Mouse (Mus musculus) lung, embryonic 14.5 days (tissue): Measurements from ENCODE around the gene Fam89a. TPM values are rescaled to one million over a fixed set of nuclear protein-coding genes. Genes with fewer than 3 reads are reported as not detected.

Source experiments
- ATAC-seq: fragments of 200-750 bp; cut with Nextera tagmentation; 2 replicates; pipeline ENCODE4 v1.8.0; 2017; ENCODE audit warnings: mild to moderate bottlenecking, moderate TSS enrichment, moderate library complexity; ENCODE audit not compliant: insufficient read depth
- DNase-seq: peaks from one replicate; pipeline ENCODE4 v3.0.0-alpha.2; 2015
- H3K27ac ChIP-seq: fragments of 300-500 bp; sonication (generic); 2 replicates; pipeline ENCODE4 v1.5.1; 2014; ENCODE audit warnings: low read depth, mild to moderate bottlenecking, moderate library complexity
- H3K27me3 ChIP-seq: fragments of 300-500 bp; sonication (generic); 2 replicates; pipeline ENCODE4 v1.6.1; 2014; ENCODE audit warnings: low read length, control low read depth; ENCODE audit not compliant: insufficient read depth
- H3K36me3 ChIP-seq: fragments of 300-500 bp; sonication (generic); 2 replicates; pipeline ENCODE4 v1.6.1; 2014; ENCODE audit warnings: control low read depth; ENCODE audit not compliant: insufficient read depth
- H3K4me1 ChIP-seq: fragments of 300-500 bp; sonication (generic); 2 replicates; pipeline ENCODE4 v1.6.1; 2014; ENCODE audit warnings: antibody characterized with exemption, control low read depth; ENCODE audit not compliant: insufficient read depth
- H3K4me2 ChIP-seq: fragments of 300-500 bp; sonication (generic); 2 replicates; pipeline ENCODE4 v1.6.1; 2014; ENCODE audit warnings: mild to moderate bottlenecking
- H3K4me3 ChIP-seq: fragments of 300-500 bp; sonication (generic); 2 replicates; pipeline ENCODE4 v1.5.1; 2014; ENCODE audit warnings: low read depth, low read length
- H3K9ac ChIP-seq: fragments of 300-500 bp; sonication (generic); 2 replicates; pipeline ENCODE4 v1.6.1; 2014
- H3K9me3 ChIP-seq: fragments of 300-500 bp; sonication (generic); 2 replicates; pipeline ENCODE4 v1.6.1; 2016; ENCODE audit warnings: low read depth, low read length, control low read depth
- CTCF ChIP-seq: IDR thresholded peaks from 2 replicates; pipeline ENCODE4 v1.5.1; 2016; ENCODE audit warnings: antibody characterized with exemption, low read depth
- WGBS: fragments of 180-500 bp; shearing (Covaris S2); extraction: QIAGEN DNeasy Blood & Tissue Kit; methylation state at CpG from one replicate; pipeline ENCODE4 v1.1.7; 2014; 5-methylcytosine and 5-hydroxymethylcytosine counted together
- polyA plus RNA-seq: library from polyadenylated mRNA; unstranded; fragments of >200 nt; fragmentation: Nextera tagmentation; extraction: Ambion mirVana; gene quantifications from 2 replicates; pipeline ENCODE4 v1.2.1, GENCODE M21; 2014

Gene Fam89a
- polyA plus RNA-seq: 16.8 and 20.5 TPM in 2 replicates

GRCm38 (mm10) chr8:124751709-124752173, at the start of gene Fam89a:
TSS of gene Fam89a (minus strand) at chr8:124751832.
- Histone ChIP-seq H3K9ac (peak within 1 kb of the TSS; percentile 56), H3K4me1 (0 out of 2 replicates have a peak, but pooled peaks cover 11% of the 10 kb centered on the region), H3K9me3 (no peaks in the 10 kb centered on the region), H3K27ac (peak within 1 kb of the TSS; percentile 80), H3K27me3 (peaks cover 28% of the 10 kb centered on the region), H3K36me3 (no peaks in the 10 kb centered on the region), H3K4me3 (peak within 1 kb of the TSS; percentile 62), H3K4me2 (peak within 1 kb of the TSS; percentile 90)
- ATAC-seq (peak; percentile 82), DNase-seq (peak; percentile 84)
- WGBS: under 1% methylated on average over 41 of the region's 41 CpGs
- TF ChIP-seq CTCF: no peak

GRCm38 (mm10) chr8:124800542-124800941, 48.9 kb upstream of the Fam89a start:
- Histone ChIP-seq H3K36me3 (no peaks in the 10 kb centered on the region), H3K27ac (no peak overlapping the region), H3K4me1 (no peaks in the 10 kb centered on the region), H3K4me3 (no peak overlapping the region), H3K27me3 (peaks cover 9% of the 10 kb centered on the region), H3K9ac (no peak overlapping the region), H3K9me3 (no peaks in the 10 kb centered on the region), H3K4me2 (no peak overlapping the region)
- DNase-seq (peak; percentile 37), ATAC-seq (no peak)
- TF ChIP-seq CTCF: no peak
- WGBS: 22% methylated on average over 11 of the region's 11 CpGs

- no peak for ATAC-seq
- no peaks in the 10 kb centered on the region for H3K9me3 ChIP-seq
- H3K27me3 ChIP-seq: peaks cover 55% of the 10 kb centered on the region
- H3K4me1 ChIP-seq: peaks cover 8% of the 10 kb centered on the region; the same call in 1 of the 2 replicates
- H3K27ac ChIP-seq: no peak overlapping the region
- no peak for DNase-seq
- no peak overlapping the region for H3K9ac ChIP-seq
- no peak overlapping the region for H3K4me3 ChIP-seq
- no peak overlapping the region for H3K4me2 ChIP-seq
- H3K36me3 ChIP-seq: no peaks in the 10 kb centered on the region
- no peak for TF ChIP-seq CTCF
- WGBS: 65% methylated on average over 8 of the region's 8 CpGs
These were observed 44.3 kb upstream of the Fam89a start for GRCm38 (mm10) chr8:124795781-124796488.

- H3K4me1 ChIP-seq: peaks cover 8% of the 10 kb centered on the region; the same call in 1 of the 2 replicates
- peak; percentile 50 for TF ChIP-seq CTCF
- no peak overlapping the region for H3K9ac ChIP-seq
- DNase-seq: peak; percentile 69
- H3K4me3 ChIP-seq: peak overlapping the region; percentile 55
- H3K36me3 ChIP-seq: no peaks in the 10 kb centered on the region
- H3K27me3 ChIP-seq: peaks cover 55% of the 10 kb centered on the region
- H3K9me3 ChIP-seq: no peaks in the 10 kb centered on the region
- H3K4me2 ChIP-seq: peak overlapping the region; percentile 100
- no peak overlapping the region for H3K27ac ChIP-seq
- under 1% methylated on average over 25 of the region's 25 CpGs for WGBS
- ATAC-seq: no peak
These were observed 42.8 kb upstream of the Fam89a start for GRCm38 (mm10) chr8:124794486-124794780.

GRCm38 (mm10) chr8:124793661-124794485, 42.2 kb upstream of the Fam89a start:
- ATAC-seq: peak; percentile 32; the same call in 1 of the 2 replicates
- DNase-seq: peak; percentile 17
- peaks cover 55% of the 10 kb centered on the region for H3K27me3 ChIP-seq
- H3K9ac ChIP-seq: no peak overlapping the region
- H3K27ac ChIP-seq: no peak overlapping the region
- H3K36me3 ChIP-seq: no peaks in the 10 kb centered on the region
- no peaks in the 10 kb centered on the region for H3K9me3 ChIP-seq
- H3K4me3 ChIP-seq: peak overlapping the region; percentile 55
- no peak for TF ChIP-seq CTCF
- 1% methylated on average over 81 of the region's 81 CpGs for WGBS
- H3K4me2 ChIP-seq: peak overlapping the region; percentile 100
- peaks cover 8% of the 10 kb centered on the region; the same call in 1 of the 2 replicates for H3K4me1 ChIP-seq

GRCm38 (mm10) chr8:124793172-124793651, 41.6 kb upstream of the Fam89a start:
- Histone ChIP-seq H3K27ac (peak overlapping the region; percentile 18; the same call in 1 of the 2 replicates), H3K9ac (no peak overlapping the region), H3K4me1 (peaks cover 8% of the 10 kb centered on the region; the same call in 1 of the 2 replicates), H3K4me3 (peak overlapping the region; percentile 55), H3K4me2 (peak overlapping the region; percentile 100), H3K9me3 (no peaks in the 10 kb centered on the region), H3K36me3 (no peaks in the 10 kb centered on the region), H3K27me3 (peaks cover 55% of the 10 kb centered on the region)
- no peak for TF ChIP-seq CTCF
- WGBS: 0% methylated on average over 51 of the region's 51 CpGs
- DNase-seq (peak; percentile 95), ATAC-seq (peak; percentile 91)
